ENCODE assay signal across 8 mouse cellular contexts in the genomic region with DNA sequence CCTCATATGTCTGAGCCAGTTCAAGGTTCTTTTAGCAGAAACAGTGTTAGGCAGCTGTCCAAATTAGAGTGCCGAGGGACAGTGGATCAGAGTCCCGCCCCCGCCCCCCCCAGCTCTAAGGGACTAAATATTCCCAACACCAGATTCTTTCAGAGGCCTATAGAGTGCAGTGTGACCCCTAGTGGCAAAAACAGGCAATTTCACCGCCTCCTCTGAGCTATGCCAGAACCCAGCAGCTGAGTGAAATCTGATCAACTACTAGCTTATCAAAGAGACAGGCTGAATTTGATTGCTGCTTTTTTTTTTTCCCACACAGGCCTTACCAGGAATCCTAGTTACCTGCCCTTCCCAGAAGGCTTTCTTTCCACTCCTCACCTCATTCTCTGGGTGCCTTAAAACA. TPM values are rescaled to one million over a fixed set of nuclear protein-coding genes. Genes with fewer than 3 reads are reported as not detected.
DNase-seq lines count a peak whose midpoint lies in the region; ATAC-seq and TF ChIP-seq lines count a peak whose summit lies in the region.

No protein-coding gene starts in this region.

- H3K4me3 ChIP-seq in embryonic facial prominence, embryonic 10.5 days: no peak overlapping the region
- no peak overlapping the region for H3K4me3 ChIP-seq in lung, postnatal 0 days (ENCODE audit: low read depth, low read length)

- no peak for TF ChIP-seq EP300 in lung, postnatal 0 days (IDR thresholded peaks at IDR 0.05)

- H3K27ac ChIP-seq in embryonic facial prominence, embryonic 10.5 days (replicated peaks): no peak overlapping the region
- H3K27ac ChIP-seq in lung, postnatal 0 days (ENCODE audit: low read length): no peak overlapping the region

- 17% methylated on average over 4 of the region's 4 CpGs for WGBS in embryonic facial prominence, embryonic 10.5 days
- 20% methylated on average over 4 of the region's 4 CpGs for WGBS in lung, postnatal 0 days

- no peak overlapping the region for H3K9ac ChIP-seq in lung, postnatal 0 days (replicated peaks; ENCODE audit: low read depth)

- peaks cover 8% of the 10 kb centered on the region for H3K36me3 ChIP-seq in embryonic facial prominence, embryonic 10.5 days (replicated peaks)
- no peaks in the 10 kb centered on the region for H3K36me3 ChIP-seq in lung, postnatal 0 days (ENCODE audit: insufficient read depth, low read length)

- no peaks in the 10 kb centered on the region for H3K27me3 ChIP-seq in embryonic facial prominence, embryonic 10.5 days (replicated peaks; ENCODE audit: low read depth, poor library complexity, severe bottlenecking)
- no peaks in the 10 kb centered on the region for H3K27me3 ChIP-seq in lung, postnatal 0 days (replicated peaks; ENCODE audit: insufficient read depth, low read length)

- peaks cover 3% of the 10 kb centered on the region; the same call in 1 of the 2 replicates for H3K4me1 ChIP-seq in embryonic facial prominence, embryonic 10.5 days
- H3K4me1 ChIP-seq in lung, postnatal 0 days (ENCODE audit: insufficient read depth, low read depth, low read length): no peaks in the 10 kb centered on the region

- peak; percentile 38 to 74 for DNase-seq in heart, adult 18-20 months
- no peak for DNase-seq in heart, adult 11 months
- DNase-seq in 3T3-L1 (ENCODE audit: low read depth, low spot score) (peak; percentile 80), adipocyte (ENCODE audit: low spot score) (peak; percentile 75)
- peak; percentile 34 for DNase-seq in embryonic facial prominence, embryonic 10.5 days (ENCODE audit: low spot score)
- peak; percentile 70 for DNase-seq in kidney, postnatal 10 days
- DNase-seq in lung, postnatal 0 days (ENCODE audit: low spot score): peak; percentile 51
- DNase-seq in spleen, postnatal 14 days (ENCODE audit: low spot score in 2 of 2): peak; percentile 11 to 18

- ATAC-seq in lung, postnatal 0 days: no peak

- TF ChIP-seq CTCF in lung, postnatal 0 days (IDR thresholded peaks at IDR 0.05): peak; percentile 65

- no peak overlapping the region for H3K4me2 ChIP-seq in lung, postnatal 0 days (replicated peaks; ENCODE audit: low read depth, low read length)

- H3K9me3 ChIP-seq in embryonic facial prominence, embryonic 10.5 days: peaks cover 3% of the 10 kb centered on the region; the same call in 1 of the 2 replicates
- no peaks in the 10 kb centered on the region for H3K9me3 ChIP-seq in lung, postnatal 0 days (ENCODE audit: low read length)

RNA-seq across cellular contexts. Expression of gene Elk1, which starts 4.4 kb away (rescaled TPM):
- total RNA-seq in heart, adult 18-20 months (2021): 1 to 10 TPM; 7.4 to 7.5 TPM
- 13.1 and 14.0 TPM in 2 replicates for polyA plus RNA-seq in embryonic facial prominence, embryonic 10.5 days (2016; fragmentation: Nextera tagmentation; extraction: Ambion mirVana)
- polyA plus RNA-seq in lung, postnatal 0 days (2015; fragmentation: Nextera tagmentation; extraction: Ambion mirVana): 5.2 and 5.7 TPM in 2 replicates

RNA-seq across cellular contexts. Expression of gene Cfp, which starts 14.7 kb away (rescaled TPM):
- 10 to 100 TPM in 1 of 2 experiments, 1 to 10 TPM in 1; 8.0 to 11.8 TPM for total RNA-seq in heart, adult 18-20 months (2021)
- polyA plus RNA-seq in embryonic facial prominence, embryonic 10.5 days (2016; fragmentation: Nextera tagmentation; extraction: Ambion mirVana): 2.8 and 3.7 TPM in 2 replicates
- 11.3 and 14.3 TPM in 2 replicates for polyA plus RNA-seq in lung, postnatal 0 days (2015; fragmentation: Nextera tagmentation; extraction: Ambion mirVana)

RNA-seq across cellular contexts. Expression of gene Uxt, which starts 15.8 kb away (rescaled TPM):
- 10 to 100 TPM; 34.8 to 40.8 TPM for total RNA-seq in heart, adult 18-20 months (2021)
- 67.6 and 69.7 TPM in 2 replicates for polyA plus RNA-seq in embryonic facial prominence, embryonic 10.5 days (2016; fragmentation: Nextera tagmentation; extraction: Ambion mirVana)
- polyA plus RNA-seq in lung, postnatal 0 days (2015; fragmentation: Nextera tagmentation; extraction: Ambion mirVana): 55.8 and 69.5 TPM in 2 replicates

RNA-seq across cellular contexts. Expression of gene Syn1, which starts 25.3 kb away (rescaled TPM):
- under 1 TPM; 0.10 to 0.21 TPM for total RNA-seq in heart, adult 18-20 months (2021)
- 2.2 and 2.3 TPM in 2 replicates for polyA plus RNA-seq in embryonic facial prominence, embryonic 10.5 days (2016; fragmentation: Nextera tagmentation; extraction: Ambion mirVana)
- 0.05 TPM in 1 of 2 replicates, not detected in the other for polyA plus RNA-seq in lung, postnatal 0 days (2015; fragmentation: Nextera tagmentation; extraction: Ambion mirVana)
